Mouse (Mus musculus) embryo, embryonic 9.5 days (tissue): ENCODE measurements around the gene Hlx.

Source experiments
- DNase-seq: peaks from one replicate; pipeline ENCODE4 v3.0.0-alpha.2; 2017; ENCODE audit errors: extremely low spot score

Gene Hlx

GRCm38 (mm10) chr1:184716117-184716516, 16.3 kb downstream of the Hlx start:
- DNase-seq = no peak

- no peak for DNase-seq
These were observed 16.7 kb downstream of the Hlx start for GRCm38 (mm10) chr1:184715693-184716092.

- DNase-seq = no peak
These were observed 17.9 kb downstream of the Hlx start for GRCm38 (mm10) chr1:184714515-184714914.

- no peak for DNase-seq
These were observed 18.7 kb downstream of the Hlx start for GRCm38 (mm10) chr1:184713716-184714115.

- no peak for DNase-seq
These were observed 24.7 kb downstream of the Hlx start for GRCm38 (mm10) chr1:184707532-184708248.

GRCm38 (mm10) chr1:184704901-184705300, 27.5 kb downstream of the Hlx start:
- DNase-seq = no peak

GRCm38 (mm10) chr1:184699295-184699694, 33.1 kb downstream of the Hlx start:
- DNase-seq = no peak

- no peak for DNase-seq
These were observed 37.0 kb downstream of the Hlx start for GRCm38 (mm10) chr1:184695451-184695850.

GRCm38 (mm10) chr1:184692204-184692904, 40.1 kb downstream of the Hlx start:
- no peak for DNase-seq

GRCm38 (mm10) chr1:184691240-184691639, 41.2 kb downstream of the Hlx start:
- no peak for DNase-seq

GRCm38 (mm10) chr1:184688026-184688425, 44.4 kb downstream of the Hlx start:
- no peak for DNase-seq

GRCm38 (mm10) chr1:184687512-184687911, 44.9 kb downstream of the Hlx start:
- no peak for DNase-seq

GRCm38 (mm10) chr1:184683541-184683940, 48.9 kb downstream of the Hlx start:
- no peak for DNase-seq

- no peak for DNase-seq
These were observed 52.9 kb downstream of the Hlx start for GRCm38 (mm10) chr1:184679416-184679965.

GRCm38 (mm10) chr1:184677641-184678040, 54.8 kb downstream of the Hlx start:
- no peak for DNase-seq
